Mouse (Mus musculus): ENCODE data around the gene Cox15. TPM values are rescaled to one million over a fixed set of nuclear protein-coding genes. Genes with fewer than 3 reads are reported as not detected.

Gene Cox15
- 31.8 and 32.4 TPM in 2 replicates for total RNA-seq (2021)
- long read RNA-seq, experiment 1, full-length matches to known transcripts, result 157 of 174 reads
- long read RNA-seq, experiment 1, partial matches to known transcripts, result 2 of 174 reads
- long read RNA-seq, experiment 1, other reads (novel, unspliced or antisense), result 15 of 174 reads
- long read RNA-seq, experiment 2, full-length matches to known transcripts, result 97 of 114 reads
- long read RNA-seq, experiment 2, partial matches to known transcripts, result 5 of 114 reads
- long read RNA-seq, experiment 2, other reads (novel, unspliced or antisense), result 12 of 114 reads

GRCm38 (mm10) chr19:43752489-43753225 is at the start of gene Cox15, which contains the start of gene Cutc:
Gene Cox15 (minus strand): TSS chr19:43753000.
Gene Cutc (plus strand): TSS chr19:43752996.
- peak; percentile 99 for DNase-seq

- no peak for DNase-seq
These were observed 48.7 kb upstream of the Cox15 start for GRCm38 (mm10) chr19:43801427-43802051.

- peak; percentile 83 for DNase-seq
These were observed 44.4 kb upstream of the Cox15 start for GRCm38 (mm10) chr19:43797216-43797615.

- DNase-seq, result no peak
These were observed 42.7 kb upstream of the Cox15 start for GRCm38 (mm10) chr19:43795511-43795910.

GRCm38 (mm10) chr19:43793951-43794350 is 41.2 kb upstream of the Cox15 start:
- no peak for DNase-seq

GRCm38 (mm10) chr19:43792537-43792936 is 39.7 kb upstream of the Cox15 start:
- no peak for DNase-seq

GRCm38 (mm10) chr19:43789817-43790216 is 37.0 kb upstream of the Cox15 start:
- DNase-seq, result no peak

GRCm38 (mm10) chr19:43786249-43787026 is 33.6 kb upstream of the Cox15 start:
- no peak for DNase-seq

- no peak for DNase-seq
These were observed 32.0 kb upstream of the Cox15 start for GRCm38 (mm10) chr19:43784761-43785160.

GRCm38 (mm10) chr19:43781980-43782379 is 29.2 kb upstream of the Cox15 start, which contains the start of gene Abcc2:
Gene Abcc2 (plus strand): TSS chr19:43782192.
- DNase-seq, result no peak

GRCm38 (mm10) chr19:43780391-43780790 is 27.6 kb upstream of the Cox15 start:
- no peak for DNase-seq

- no peak for DNase-seq
These were observed 24.5 kb upstream of the Cox15 start for GRCm38 (mm10) chr19:43777308-43777707.

- DNase-seq, result no peak
These were observed 23.8 kb upstream of the Cox15 start for GRCm38 (mm10) chr19:43776561-43776960.

GRCm38 (mm10) chr19:43775433-43775832 is 22.6 kb upstream of the Cox15 start:
- no peak for DNase-seq

- DNase-seq, result no peak
These were observed 19.5 kb upstream of the Cox15 start for GRCm38 (mm10) chr19:43772311-43772710.

- DNase-seq, result no peak
These were observed 18.7 kb upstream of the Cox15 start for GRCm38 (mm10) chr19:43771499-43771969.

GRCm38 (mm10) chr19:43770584-43770983 is 17.8 kb upstream of the Cox15 start:
- DNase-seq, result no peak

- peak; percentile 75 for DNase-seq
These were observed 16.7 kb upstream of the Cox15 start for GRCm38 (mm10) chr19:43769366-43769960.

GRCm38 (mm10) chr19:43767549-43768322 is 14.9 kb upstream of the Cox15 start:
- no peak for DNase-seq

GRCm38 (mm10) chr19:43766451-43766850 is 13.7 kb upstream of the Cox15 start:
- DNase-seq, result no peak

GRCm38 (mm10) chr19:43762410-43762809 is 9.6 kb upstream of the Cox15 start:
- no peak for DNase-seq

Data from adrenal gland, postnatal 14 days (tissue).